Mouse (Mus musculus): ENCODE measurements around the gene Mpeg1. TPM values are rescaled to one million over a fixed set of nuclear protein-coding genes. Genes with fewer than 3 reads are reported as not detected.

Mpeg1 gene
- polyA plus RNA-seq, 1 experiment from 2014 or later = 0.55 TPM

- no peak overlapping the region for H3K4me2 ChIP-seq (ENCODE audit: low read length)
- H3K4me3 ChIP-seq (ENCODE audit: low read depth, low read length) = no peak overlapping the region
- H3K9me3 ChIP-seq (replicated peaks; ENCODE audit: control insufficient read depth, low read length) = no peaks in the 10 kb centered on the region
- ATAC-seq = no peak
- H3K27ac ChIP-seq (ENCODE audit: low read depth, low read length) = no peak overlapping the region
- no peak overlapping the region for H3K9ac ChIP-seq (ENCODE audit: low read length)
- no peaks in the 10 kb centered on the region for H3K27me3 ChIP-seq (replicated peaks; ENCODE audit: control insufficient read depth, insufficient read depth, low read length)
- 31% methylated on average over 4 of the region's 4 CpGs for WGBS
- peaks cover 17% of the 10 kb centered on the region for H3K4me1 ChIP-seq (ENCODE audit: control insufficient read depth, insufficient read depth, low read length)
- H3K36me3 ChIP-seq (ENCODE audit: control insufficient read depth, insufficient read depth, low read length) = peaks cover 28% of the 10 kb centered on the region
- no peak for DNase-seq (ENCODE audit: low spot score)
Measured at GRCm38 (mm10) chr19:12493453-12494186, 33.0 kb downstream of the Mpeg1 start.

GRCm38 (mm10) chr19:12494187-12494458 is 33.5 kb downstream of the Mpeg1 start:
- Histone ChIP-seq H3K9me3 (replicated peaks; ENCODE audit: control insufficient read depth, low read length) (no peaks in the 10 kb centered on the region), H3K4me1 (ENCODE audit: control insufficient read depth, insufficient read depth, low read length) (peaks cover 15% of the 10 kb centered on the region), H3K4me2 (ENCODE audit: low read length) (no peak overlapping the region), H3K9ac (ENCODE audit: low read length) (no peak overlapping the region), H3K27ac (ENCODE audit: low read depth, low read length) (no peak overlapping the region), H3K27me3 (replicated peaks; ENCODE audit: control insufficient read depth, insufficient read depth, low read length) (no peaks in the 10 kb centered on the region), H3K36me3 (ENCODE audit: control insufficient read depth, insufficient read depth, low read length) (peaks cover 28% of the 10 kb centered on the region), H3K4me3 (ENCODE audit: low read depth, low read length) (no peak overlapping the region)
- DNase-seq (ENCODE audit: low spot score) (no peak), ATAC-seq (no peak)
- 32% methylated on average over 4 of the region's 4 CpGs for WGBS

DNA sequence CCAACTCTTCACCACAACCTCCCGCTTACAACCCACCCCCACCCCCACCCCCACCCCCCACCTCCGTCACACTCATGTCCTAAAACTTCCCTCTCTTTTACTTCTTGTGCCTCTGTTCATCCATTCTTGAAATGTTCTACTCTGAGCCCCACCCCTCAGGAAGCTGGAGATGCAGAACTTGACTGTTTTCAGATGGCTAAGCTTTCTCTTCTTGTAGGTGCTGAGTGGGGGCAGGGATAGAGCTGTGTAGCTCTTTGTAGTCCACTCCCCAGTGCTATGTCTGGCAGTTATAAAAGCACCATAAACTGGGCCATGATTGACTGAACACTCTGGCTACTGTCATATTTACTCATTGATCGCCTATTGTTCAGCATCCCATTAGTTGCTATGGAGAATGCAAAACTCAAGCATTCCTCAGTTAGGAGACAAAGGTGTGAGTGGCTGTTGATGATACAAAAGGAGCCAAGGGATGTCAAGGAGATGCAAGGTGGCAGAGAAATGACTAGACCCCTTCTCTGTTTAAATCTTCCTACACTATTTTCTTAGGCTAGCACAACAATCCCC is 34.5 kb downstream of the Mpeg1 start:
- H3K36me3 ChIP-seq (ENCODE audit: control insufficient read depth, insufficient read depth, low read length) = peaks cover 28% of the 10 kb centered on the region
- peaks cover 12% of the 10 kb centered on the region for H3K4me1 ChIP-seq (ENCODE audit: control insufficient read depth, insufficient read depth, low read length)
- DNase-seq (ENCODE audit: low spot score) = no peak
- H3K4me2 ChIP-seq (ENCODE audit: low read length) = no peak overlapping the region
- no peak overlapping the region for H3K27ac ChIP-seq (ENCODE audit: low read depth, low read length)
- ATAC-seq = no peak
- no peaks in the 10 kb centered on the region for H3K9me3 ChIP-seq (replicated peaks; ENCODE audit: control insufficient read depth, low read length)
- no peaks in the 10 kb centered on the region for H3K27me3 ChIP-seq (replicated peaks; ENCODE audit: control insufficient read depth, insufficient read depth, low read length)
- H3K9ac ChIP-seq (ENCODE audit: low read length) = no peak overlapping the region
- WGBS = 58% methylated on average over 3 of the region's 3 CpGs
- no peak overlapping the region for H3K4me3 ChIP-seq (ENCODE audit: low read depth, low read length)

GRCm38 (mm10) chr19:12496241-12496640 is 35.7 kb downstream of the Mpeg1 start:
- H3K36me3 ChIP-seq (ENCODE audit: control insufficient read depth, insufficient read depth, low read length) = peaks cover 17% of the 10 kb centered on the region
- no peaks in the 10 kb centered on the region for H3K9me3 ChIP-seq (replicated peaks; ENCODE audit: control insufficient read depth, low read length)
- no peak for DNase-seq (ENCODE audit: low spot score)
- no peaks in the 10 kb centered on the region for H3K27me3 ChIP-seq (replicated peaks; ENCODE audit: control insufficient read depth, insufficient read depth, low read length)
- no peak overlapping the region for H3K9ac ChIP-seq (ENCODE audit: low read length)
- WGBS = 91% methylated on average over 2 of the region's 2 CpGs
- ATAC-seq = no peak
- H3K27ac ChIP-seq (ENCODE audit: low read depth, low read length) = no peak overlapping the region
- no peak overlapping the region for H3K4me3 ChIP-seq (ENCODE audit: low read depth, low read length)
- no peak overlapping the region for H3K4me2 ChIP-seq (ENCODE audit: low read length)
- H3K4me1 ChIP-seq (ENCODE audit: control insufficient read depth, insufficient read depth, low read length) = peaks cover 18% of the 10 kb centered on the region

DNA sequence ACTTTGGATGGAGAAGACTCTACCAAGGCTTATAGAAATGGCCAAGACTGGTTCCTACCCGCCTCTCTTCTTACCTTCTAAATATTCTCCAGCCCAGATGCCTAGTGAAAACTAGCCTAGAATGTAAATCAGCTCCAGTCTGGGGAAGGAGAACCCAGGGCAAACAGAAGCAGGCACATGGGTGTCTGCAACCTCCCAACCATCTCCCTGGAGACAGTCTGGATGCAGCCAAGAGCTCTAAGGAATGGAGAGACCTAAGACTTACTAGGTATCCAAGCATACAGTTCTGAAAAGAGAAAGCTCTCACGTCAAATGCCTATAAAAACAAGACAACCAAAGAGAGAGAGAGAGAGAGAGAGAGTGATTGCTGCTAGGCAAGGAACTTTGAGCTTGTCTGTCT is 37.3 kb downstream of the Mpeg1 start:
- WGBS = 81% methylated on average over 2 of the region's 2 CpGs

GRCm38 (mm10) chr19:12498321-12498720 is 37.7 kb downstream of the Mpeg1 start:
- Histone ChIP-seq H3K27me3 (replicated peaks; ENCODE audit: control insufficient read depth, insufficient read depth, low read length) (no peaks in the 10 kb centered on the region), H3K9ac (ENCODE audit: low read length) (no peak overlapping the region), H3K4me2 (ENCODE audit: low read length) (peak overlapping the region; percentile 80; the same call in 1 of the 2 replicates), H3K36me3 (ENCODE audit: control insufficient read depth, insufficient read depth, low read length) (0 out of 2 replicates have a peak, but pooled peaks cover 7% of the 10 kb centered on the region), H3K27ac (ENCODE audit: low read depth, low read length) (no peak overlapping the region), H3K9me3 (replicated peaks; ENCODE audit: control insufficient read depth, low read length) (no peaks in the 10 kb centered on the region), H3K4me1 (ENCODE audit: control insufficient read depth, insufficient read depth, low read length) (peaks cover 18% of the 10 kb centered on the region), H3K4me3 (ENCODE audit: low read depth, low read length) (no peak overlapping the region)
- DNase-seq (ENCODE audit: low spot score) (no peak), ATAC-seq (no peak)
- 81% methylated on average over 4 of the region's 4 CpGs for WGBS

More for the DNA sequence above, 37.3 kb downstream of the Mpeg1 start:
- 0 out of 2 replicates have a peak, but pooled peaks cover 7% of the 10 kb centered on the region for H3K36me3 ChIP-seq (ENCODE audit: control insufficient read depth, insufficient read depth, low read length)
- no peaks in the 10 kb centered on the region for H3K27me3 ChIP-seq (replicated peaks; ENCODE audit: control insufficient read depth, insufficient read depth, low read length)
- ATAC-seq (no peak), DNase-seq (ENCODE audit: low spot score) (no peak)
- no peak overlapping the region for H3K27ac ChIP-seq (ENCODE audit: low read depth, low read length)
- no peaks in the 10 kb centered on the region for H3K9me3 ChIP-seq (replicated peaks; ENCODE audit: control insufficient read depth, low read length)
- H3K4me2 ChIP-seq (ENCODE audit: low read length) = no peak overlapping the region
- H3K4me1 ChIP-seq (ENCODE audit: control insufficient read depth, insufficient read depth, low read length) = peaks cover 18% of the 10 kb centered on the region
- H3K4me3 ChIP-seq (ENCODE audit: low read depth, low read length) = no peak overlapping the region
- H3K9ac ChIP-seq (ENCODE audit: low read length) = no peak overlapping the region

DNA sequence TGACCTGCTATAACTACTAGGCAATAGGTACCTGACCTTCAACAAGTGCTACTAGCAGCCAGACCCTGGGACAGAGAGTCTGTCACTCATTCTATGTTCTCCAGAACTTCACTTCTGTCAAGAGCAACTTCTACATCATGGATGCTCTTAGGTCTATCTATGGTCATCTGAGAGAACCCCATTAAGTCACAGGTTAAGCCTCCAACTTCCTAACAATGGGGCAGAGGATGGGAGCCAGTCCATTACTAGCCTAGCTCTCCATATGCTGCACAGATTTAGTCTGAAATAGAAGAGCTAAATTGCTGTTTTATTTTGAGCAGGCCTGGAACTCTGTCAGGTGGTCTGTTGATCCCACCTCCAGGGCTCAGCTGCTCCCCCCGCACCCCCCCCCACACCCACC is 38.4 kb downstream of the Mpeg1 start:
- H3K4me1 ChIP-seq (ENCODE audit: control insufficient read depth, insufficient read depth, low read length) = peaks cover 16% of the 10 kb centered on the region
- no peak for ATAC-seq
- peak overlapping the region; percentile 80; the same call in 1 of the 2 replicates for H3K4me3 ChIP-seq (ENCODE audit: low read depth, low read length)
- DNase-seq (ENCODE audit: low spot score) = no peak
- peak overlapping the region; percentile 80 for H3K4me2 ChIP-seq (ENCODE audit: low read length)
- no peaks in the 10 kb centered on the region for H3K27me3 ChIP-seq (replicated peaks; ENCODE audit: control insufficient read depth, insufficient read depth, low read length)
- no peaks in the 10 kb centered on the region for H3K9me3 ChIP-seq (replicated peaks; ENCODE audit: control insufficient read depth, low read length)
- 75% methylated on average over 1 of the region's 1 CpGs for WGBS
- H3K36me3 ChIP-seq (ENCODE audit: control insufficient read depth, insufficient read depth, low read length) = 0 out of 2 replicates have a peak, but pooled peaks cover 7% of the 10 kb centered on the region
- H3K27ac ChIP-seq (ENCODE audit: low read depth, low read length) = no peak overlapping the region
- no peak overlapping the region for H3K9ac ChIP-seq (ENCODE audit: low read length)

- WGBS = 0% methylated on average over 2 of the region's 2 CpGs
- Histone ChIP-seq H3K27me3 (replicated peaks; ENCODE audit: control insufficient read depth, insufficient read depth, low read length) (no peaks in the 10 kb centered on the region), H3K36me3 (ENCODE audit: control insufficient read depth, insufficient read depth, low read length) (0 out of 2 replicates have a peak, but pooled peaks cover 7% of the 10 kb centered on the region), H3K4me1 (ENCODE audit: control insufficient read depth, insufficient read depth, low read length) (peaks cover 14% of the 10 kb centered on the region), H3K4me3 (ENCODE audit: low read depth, low read length) (peak overlapping the region; percentile 80), H3K9me3 (replicated peaks; ENCODE audit: control insufficient read depth, low read length) (no peaks in the 10 kb centered on the region), H3K9ac (ENCODE audit: low read length) (peak overlapping the region; percentile 92), H3K27ac (ENCODE audit: low read depth, low read length) (peak overlapping the region; percentile 93; the same call in 1 of the 2 replicates), H3K4me2 (ENCODE audit: low read length) (peak overlapping the region; percentile 80)
- ATAC-seq = no peak
- no peak for DNase-seq (ENCODE audit: low spot score)
Measured at GRCm38 (mm10) chr19:12499485-12499884, 38.9 kb downstream of the Mpeg1 start.

DNA sequence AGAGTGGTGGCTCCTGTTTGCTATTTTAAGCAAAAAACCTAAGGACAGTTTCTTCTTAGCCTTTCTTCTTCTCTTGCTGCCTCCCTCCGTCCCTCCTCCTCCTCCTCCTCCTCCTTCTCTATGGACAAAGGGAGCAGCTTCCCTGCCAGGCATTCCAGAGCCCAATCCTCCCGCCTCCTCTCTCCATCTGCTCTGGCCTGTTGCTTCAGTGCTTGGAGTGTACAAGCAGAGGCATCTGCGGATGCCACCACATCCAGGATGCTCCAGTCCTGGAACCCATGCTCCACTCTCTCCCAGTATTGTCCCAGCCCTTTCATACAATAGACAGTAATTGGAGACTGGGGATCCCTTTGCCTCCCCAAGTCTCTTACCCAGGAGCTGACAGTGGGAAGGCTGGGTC is 39.5 kb downstream of the Mpeg1 start:
- H3K9ac ChIP-seq (ENCODE audit: low read length) = peak overlapping the region; percentile 92
- ATAC-seq (peak; percentile 49), DNase-seq (ENCODE audit: low spot score) (peak; percentile 81)
- no peaks in the 10 kb centered on the region for H3K27me3 ChIP-seq (replicated peaks; ENCODE audit: control insufficient read depth, insufficient read depth, low read length)
- peak overlapping the region; percentile 80 for H3K4me2 ChIP-seq (ENCODE audit: low read length)
- 0 out of 2 replicates have a peak, but pooled peaks cover 7% of the 10 kb centered on the region for H3K36me3 ChIP-seq (ENCODE audit: control insufficient read depth, insufficient read depth, low read length)
- no peaks in the 10 kb centered on the region for H3K9me3 ChIP-seq (replicated peaks; ENCODE audit: control insufficient read depth, low read length)
- H3K4me3 ChIP-seq (ENCODE audit: low read depth, low read length) = peak overlapping the region; percentile 80
- WGBS = 0% methylated on average over 3 of the region's 3 CpGs
- H3K4me1 ChIP-seq (ENCODE audit: control insufficient read depth, insufficient read depth, low read length) = peaks cover 12% of the 10 kb centered on the region
- H3K27ac ChIP-seq (ENCODE audit: low read depth, low read length) = peak overlapping the region; percentile 93

Measured in forebrain, embryonic 14.5 days (tissue).